Mouse (Mus musculus): ENCODE measurements around the gene Cdk18. TPM values are rescaled to one million over a fixed set of nuclear protein-coding genes. Genes with fewer than 3 reads are reported as not detected.

The Cdk18 gene
- polyA plus RNA-seq, 1 experiment from 2014 or later, result 1.1 TPM

- Histone ChIP-seq H3K4me3 (ENCODE audit: low read length) (no peak overlapping the region), H3K4me1 (ENCODE audit: control insufficient read depth, insufficient read depth, low read depth, low read length) (peaks cover 9% of the 10 kb centered on the region), H3K27me3 (replicated peaks; ENCODE audit: control insufficient read depth, insufficient read depth, low read length) (peaks cover 8% of the 10 kb centered on the region), H3K27ac (ENCODE audit: low read depth, low read length) (no peak overlapping the region), H3K9ac (ENCODE audit: low read depth, low read length) (no peak overlapping the region), H3K36me3 (ENCODE audit: control insufficient read depth, insufficient read depth, low read length) (no peaks in the 10 kb centered on the region), H3K4me2 (ENCODE audit: low read length) (no peak overlapping the region), H3K9me3 (ENCODE audit: control insufficient read depth, low read length) (no peaks in the 10 kb centered on the region)
- WGBS, result 80% methylated on average over 8 of the region's 8 CpGs
- no peak for ATAC-seq
These were observed 73.9 kb downstream of the Cdk18 start for GRCm38 (mm10) chr1:132065475-132066172.

GRCm38 (mm10) chr1:132065001-132065400 lies 74.5 kb downstream of the Cdk18 start:
- WGBS, result 37% methylated on average over 1 of the region's 1 CpGs
- ATAC-seq, result no peak
- peaks cover 8% of the 10 kb centered on the region for H3K27me3 ChIP-seq (replicated peaks; ENCODE audit: control insufficient read depth, insufficient read depth, low read length)

GRCm38 (mm10) chr1:132063096-132063495 lies 76.4 kb downstream of the Cdk18 start:
- no peak for ATAC-seq
- Histone ChIP-seq H3K27me3 (replicated peaks; ENCODE audit: control insufficient read depth, insufficient read depth, low read length) (peaks cover 3% of the 10 kb centered on the region; the same call in 1 of the 2 replicates), H3K9ac (ENCODE audit: low read depth, low read length) (no peak overlapping the region), H3K9me3 (ENCODE audit: control insufficient read depth, low read length) (no peaks in the 10 kb centered on the region), H3K4me2 (ENCODE audit: low read length) (no peak overlapping the region), H3K36me3 (ENCODE audit: control insufficient read depth, insufficient read depth, low read length) (no peaks in the 10 kb centered on the region), H3K4me3 (ENCODE audit: low read length) (no peak overlapping the region), H3K27ac (ENCODE audit: low read depth, low read length) (no peak overlapping the region), H3K4me1 (ENCODE audit: control insufficient read depth, insufficient read depth, low read depth, low read length) (peaks cover 9% of the 10 kb centered on the region)
- 86% methylated on average over 4 of the region's 4 CpGs for WGBS

More at GRCm38 (mm10) chr1:132065001-132065400, 74.5 kb downstream of the Cdk18 start:
- Histone ChIP-seq H3K4me1 (ENCODE audit: control insufficient read depth, insufficient read depth, low read depth, low read length) (peaks cover 9% of the 10 kb centered on the region), H3K27ac (ENCODE audit: low read depth, low read length) (no peak overlapping the region), H3K9ac (ENCODE audit: low read depth, low read length) (no peak overlapping the region), H3K4me2 (ENCODE audit: low read length) (no peak overlapping the region), H3K9me3 (ENCODE audit: control insufficient read depth, low read length) (no peaks in the 10 kb centered on the region), H3K36me3 (ENCODE audit: control insufficient read depth, insufficient read depth, low read length) (no peaks in the 10 kb centered on the region), H3K4me3 (ENCODE audit: low read length) (no peak overlapping the region)

Other genes with a start within 250 kb of the Cdk18 start
- 45.0 and 47.7 TPM in 2 replicates for gene Nucks1, start 229.2 kb downstream of the Cdk18 start, polyA plus RNA-seq (2015; fragmentation: Nextera tagmentation; extraction: Ambion mirVana)
- gene Slc45a3, start 176.7 kb downstream of the Cdk18 start, polyA plus RNA-seq (2015; fragmentation: Nextera tagmentation; extraction: Ambion mirVana), result 0.96 and 1.5 TPM in 2 replicates
- gene Elk4, start 132.1 kb downstream of the Cdk18 start, polyA plus RNA-seq (2015; fragmentation: Nextera tagmentation; extraction: Ambion mirVana), result 10.0 and 10.2 TPM in 2 replicates
- 6.9 and 9.0 TPM in 2 replicates for gene Mfsd4a, start 71.6 kb downstream of the Cdk18 start, polyA plus RNA-seq (2015; fragmentation: Nextera tagmentation; extraction: Ambion mirVana)
- 11.4 and 14.0 TPM in 2 replicates for gene Lemd1, start 51.7 kb upstream of the Cdk18 start, polyA plus RNA-seq (2015; fragmentation: Nextera tagmentation; extraction: Ambion mirVana)
- 1.8 and 2.3 TPM in 2 replicates for gene AC124108.1, start 51.8 kb upstream of the Cdk18 start, polyA plus RNA-seq (2015; fragmentation: Nextera tagmentation; extraction: Ambion mirVana)
- not detected in 2 replicates for gene Gm10188, start 90.1 kb upstream of the Cdk18 start, polyA plus RNA-seq (2015; fragmentation: Nextera tagmentation; extraction: Ambion mirVana)
- gene Klhdc8a, start 158.9 kb upstream of the Cdk18 start, polyA plus RNA-seq (2015; fragmentation: Nextera tagmentation; extraction: Ambion mirVana), result 8.3 and 10.0 TPM in 2 replicates
- gene Nuak2, start 176.4 kb upstream of the Cdk18 start, polyA plus RNA-seq (2015; fragmentation: Nextera tagmentation; extraction: Ambion mirVana), result 11.1 and 12.8 TPM in 2 replicates